Mouse (Mus musculus): ENCODE results near the gene Nrxn2. TPM values are rescaled to one million over a fixed set of nuclear protein-coding genes. Genes with fewer than 3 reads are reported as not detected.

Gene Nrxn2
- polyA plus RNA-seq, 1 experiment = 2.9 TPM

- no peaks in the 10 kb centered on the region for H3K27me3 ChIP-seq (ENCODE audit: control insufficient read depth, insufficient read depth, low read length)
- H3K4me1 ChIP-seq (ENCODE audit: control insufficient read depth, insufficient read depth, insufficient read length, low read length) = peaks cover under 1% of the 10 kb centered on the region; the same call in 1 of the 2 replicates
- TF ChIP-seq POLR2A (IDR thresholded peaks at IDR 0.05; ENCODE audit: low read depth, low read length) = 0 out of 2 replicates have a peak, but pooled peaks have one; percentile 9
- TF ChIP-seq CTCF (IDR thresholded peaks at IDR 0.05; ENCODE audit: extremely low read depth, insufficient read length, insufficient replicate concordance, low read depth, low read length) = no peak
- 49% methylated on average over 7 of the region's 7 CpGs for WGBS
- no peak within 1 kb of the TSS; the same call in 1 of the 2 replicates for H3K27ac ChIP-seq (ENCODE audit: insufficient read depth, low read depth, low read length)
- H3K4me3 ChIP-seq (ENCODE audit: low read depth, low read length) = peak within 1 kb of the TSS; percentile 31
- 0 out of 2 replicates have a peak, but pooled peaks cover 2% of the 10 kb centered on the region for H3K36me3 ChIP-seq (ENCODE audit: control insufficient read depth, insufficient read depth, low read length)
These were observed 34.4 kb upstream of the Nrxn2 start, which contains the start of gene Pygm for GRCm38 (mm10) chr19:6384128-6384527. TSS of gene Pygm (plus strand) at chr19:6384399.

- no peak overlapping the region; the same call in 1 of the 2 replicates for H3K27ac ChIP-seq (ENCODE audit: insufficient read depth, low read depth, low read length)
- H3K27me3 ChIP-seq (ENCODE audit: control insufficient read depth, insufficient read depth, low read length) = no peaks in the 10 kb centered on the region
- H3K4me3 ChIP-seq (ENCODE audit: low read depth, low read length) = peak overlapping the region; percentile 14
- 75% methylated on average over 11 of the region's 11 CpGs for WGBS
- TF ChIP-seq CTCF (IDR thresholded peaks at IDR 0.05; ENCODE audit: extremely low read depth, insufficient read length, insufficient replicate concordance, low read depth, low read length) (no peak), POLR2A (IDR thresholded peaks at IDR 0.05; ENCODE audit: low read depth, low read length) (no peak)
- peaks cover 9% of the 10 kb centered on the region for H3K4me1 ChIP-seq (ENCODE audit: control insufficient read depth, insufficient read depth, insufficient read length, low read length)
- H3K36me3 ChIP-seq (ENCODE audit: control insufficient read depth, insufficient read depth, low read length) = no peaks in the 10 kb centered on the region
These were observed 33.6 kb upstream of the Nrxn2 start for GRCm38 (mm10) chr19:6384954-6385353.

GRCm38 (mm10) chr19:6385419-6385818, 33.1 kb upstream of the Nrxn2 start:
- Histone ChIP-seq H3K36me3 (ENCODE audit: control insufficient read depth, insufficient read depth, low read length) (no peaks in the 10 kb centered on the region), H3K4me3 (ENCODE audit: low read depth, low read length) (no peak overlapping the region), H3K27me3 (ENCODE audit: control insufficient read depth, insufficient read depth, low read length) (no peaks in the 10 kb centered on the region), H3K27ac (ENCODE audit: insufficient read depth, low read depth, low read length) (no peak overlapping the region), H3K4me1 (ENCODE audit: control insufficient read depth, insufficient read depth, insufficient read length, low read length) (peaks cover 9% of the 10 kb centered on the region)
- WGBS = 80% methylated on average over 5 of the region's 5 CpGs
- no peak for TF ChIP-seq CTCF (IDR thresholded peaks at IDR 0.05; ENCODE audit: extremely low read depth, insufficient read length, insufficient replicate concordance, low read depth, low read length)
- TF ChIP-seq POLR2A (IDR thresholded peaks at IDR 0.05; ENCODE audit: low read depth, low read length) = no peak

GRCm38 (mm10) chr19:6385821-6386220, 32.7 kb upstream of the Nrxn2 start:
- Histone ChIP-seq H3K36me3 (ENCODE audit: control insufficient read depth, insufficient read depth, low read length) (no peaks in the 10 kb centered on the region), H3K4me3 (ENCODE audit: low read depth, low read length) (no peak overlapping the region), H3K27me3 (ENCODE audit: control insufficient read depth, insufficient read depth, low read length) (no peaks in the 10 kb centered on the region), H3K27ac (ENCODE audit: insufficient read depth, low read depth, low read length) (no peak overlapping the region), H3K4me1 (ENCODE audit: control insufficient read depth, insufficient read depth, insufficient read length, low read length) (peaks cover 9% of the 10 kb centered on the region)
- WGBS = 82% methylated on average over 7 of the region's 7 CpGs
- TF ChIP-seq POLR2A (IDR thresholded peaks at IDR 0.05; ENCODE audit: low read depth, low read length) (no peak), CTCF (IDR thresholded peaks at IDR 0.05; ENCODE audit: extremely low read depth, insufficient read length, insufficient replicate concordance, low read depth, low read length) (no peak)

GRCm38 (mm10) chr19:6386234-6386633, 32.3 kb upstream of the Nrxn2 start:
- no peak for TF ChIP-seq CTCF (IDR thresholded peaks at IDR 0.05; ENCODE audit: extremely low read depth, insufficient read length, insufficient replicate concordance, low read depth, low read length)
- TF ChIP-seq POLR2A (IDR thresholded peaks at IDR 0.05; ENCODE audit: low read depth, low read length) = no peak
- Histone ChIP-seq H3K27me3 (ENCODE audit: control insufficient read depth, insufficient read depth, low read length) (no peaks in the 10 kb centered on the region), H3K27ac (ENCODE audit: insufficient read depth, low read depth, low read length) (no peak overlapping the region), H3K4me3 (ENCODE audit: low read depth, low read length) (no peak overlapping the region), H3K36me3 (ENCODE audit: control insufficient read depth, insufficient read depth, low read length) (no peaks in the 10 kb centered on the region), H3K4me1 (ENCODE audit: control insufficient read depth, insufficient read depth, insufficient read length, low read length) (peaks cover 9% of the 10 kb centered on the region)
- 85% methylated on average over 9 of the region's 9 CpGs for WGBS

- 80% methylated on average over 13 of the region's 13 CpGs for WGBS
- no peak overlapping the region for H3K4me3 ChIP-seq (ENCODE audit: low read depth, low read length)
- H3K4me1 ChIP-seq (ENCODE audit: control insufficient read depth, insufficient read depth, insufficient read length, low read length) = peaks cover 9% of the 10 kb centered on the region
- no peak for TF ChIP-seq POLR2A (IDR thresholded peaks at IDR 0.05; ENCODE audit: low read depth, low read length)
- TF ChIP-seq CTCF (IDR thresholded peaks at IDR 0.05; ENCODE audit: extremely low read depth, insufficient read length, insufficient replicate concordance, low read depth, low read length) = no peak
- no peak overlapping the region for H3K27ac ChIP-seq (ENCODE audit: insufficient read depth, low read depth, low read length)
- H3K36me3 ChIP-seq (ENCODE audit: control insufficient read depth, insufficient read depth, low read length) = no peaks in the 10 kb centered on the region
- no peaks in the 10 kb centered on the region for H3K27me3 ChIP-seq (ENCODE audit: control insufficient read depth, insufficient read depth, low read length)
These were observed 30.5 kb upstream of the Nrxn2 start for GRCm38 (mm10) chr19:6388006-6388405.

GRCm38 (mm10) chr19:6389803-6390202, 28.7 kb upstream of the Nrxn2 start:
- Histone ChIP-seq H3K27me3 (ENCODE audit: control insufficient read depth, insufficient read depth, low read length) (no peaks in the 10 kb centered on the region), H3K36me3 (ENCODE audit: control insufficient read depth, insufficient read depth, low read length) (no peaks in the 10 kb centered on the region), H3K27ac (ENCODE audit: insufficient read depth, low read depth, low read length) (no peak overlapping the region), H3K4me1 (ENCODE audit: control insufficient read depth, insufficient read depth, insufficient read length, low read length) (peaks cover 9% of the 10 kb centered on the region), H3K4me3 (ENCODE audit: low read depth, low read length) (peak overlapping the region; percentile 52)
- no peak for TF ChIP-seq CTCF (IDR thresholded peaks at IDR 0.05; ENCODE audit: extremely low read depth, insufficient read length, insufficient replicate concordance, low read depth, low read length)
- no peak for TF ChIP-seq POLR2A (IDR thresholded peaks at IDR 0.05; ENCODE audit: low read depth, low read length)
- 19% methylated on average over 16 of the region's 16 CpGs for WGBS

Data from small intestine, adult 2 months (tissue).